Mouse (Mus musculus) stomach, postnatal 0 days (tissue): Measurements from ENCODE around the gene Chd3. TPM values are rescaled to one million over a fixed set of nuclear protein-coding genes. Genes with fewer than 3 reads are reported as not detected.

Experiments
- ATAC-seq: fragments of 200-750 bp; cut with Nextera tagmentation; 2 replicates; pipeline ENCODE4 v1.8.0; 2017; ENCODE audit not compliant: low FRiP score, low TSS enrichment
- DNase-seq: peaks from one replicate; pipeline ENCODE4 v3.0.0-alpha.2; 2016; ENCODE audit warnings: low spot score
- H3K27ac ChIP-seq: fragments of 300-500 bp; sonication (generic); replicated peaks from 2 replicates; pipeline ENCODE4 v1.5.1; 2014; ENCODE audit warnings: mild to moderate bottlenecking, control low read depth
- H3K27me3 ChIP-seq: fragments of 300-500 bp; sonication (generic); 2 replicates; pipeline ENCODE4 v1.6.1; 2014; ENCODE audit warnings: low read length; ENCODE audit not compliant: control insufficient read depth, insufficient read depth
- H3K36me3 ChIP-seq: fragments of 300-500 bp; sonication (generic); 2 replicates; pipeline ENCODE4 v1.6.1; 2014; ENCODE audit warnings: low read length, mixed read lengths; ENCODE audit not compliant: control insufficient read depth, insufficient read depth
- H3K4me1 ChIP-seq: fragments of 300-500 bp; sonication (generic); replicated peaks from 2 replicates; pipeline ENCODE4 v1.6.1; 2014; ENCODE audit warnings: antibody characterized with exemption; ENCODE audit not compliant: control insufficient read depth, insufficient read depth
- H3K4me2 ChIP-seq: fragments of 300-500 bp; sonication (generic); replicated peaks from 2 replicates; pipeline ENCODE4 v1.6.1; 2014; ENCODE audit warnings: low read depth, mild to moderate bottlenecking, control low read depth, moderate library complexity
- H3K4me3 ChIP-seq: fragments of 300-500 bp; sonication (generic); 2 replicates; pipeline ENCODE4 v1.5.1; 2014; ENCODE audit warnings: low read depth, low read length, control low read depth
- H3K9ac ChIP-seq: fragments of 300-500 bp; sonication (generic); 2 replicates; pipeline ENCODE4 v1.6.1; 2014; ENCODE audit warnings: mild to moderate bottlenecking, low read length, control low read depth, mixed read lengths
- H3K9me3 ChIP-seq: fragments of 300-500 bp; sonication (generic); 2 replicates; pipeline ENCODE4 v1.6.1; 2016; ENCODE audit warnings: low read length; ENCODE audit not compliant: control insufficient read depth
- CTCF ChIP-seq: IDR thresholded peaks from 2 replicates; pipeline ENCODE4 v1.5.1; 2016; ENCODE audit warnings: antibody characterized with exemption, low read depth, mild to moderate bottlenecking, moderate library complexity
- EP300 ChIP-seq: optimal IDR thresholded peaks from 2 replicates; pipeline ENCODE3; 2016; ENCODE audit warnings: antibody characterized with exemption
- WGBS: fragments of 180-500 bp; shearing (Covaris S2); extraction: QIAGEN DNeasy Blood & Tissue Kit; methylation state at CpG from one replicate; pipeline ENCODE4 v1.1.7; 2014; 5-methylcytosine and 5-hydroxymethylcytosine counted together
- polyA plus RNA-seq: library from polyadenylated mRNA; unstranded; fragments of >200 nt; fragmentation: Nextera tagmentation; extraction: Ambion mirVana; gene quantifications from 2 replicates; pipeline ENCODE4 v1.2.1, GENCODE M21; 2015

Chd3 gene
- polyA plus RNA-seq, 1 experiment from 2014 or later = 18.4 TPM

GRCm38 (mm10) chr11:69390400-69391034 lies 21.3 kb upstream of the Chd3 start:
- H3K4me3 ChIP-seq = no peak overlapping the region
- no peaks in the 10 kb centered on the region for H3K36me3 ChIP-seq
- H3K9me3 ChIP-seq = no peaks in the 10 kb centered on the region
- no peak for TF ChIP-seq EP300
- peak; percentile 84 for TF ChIP-seq CTCF
- H3K9ac ChIP-seq = no peak overlapping the region
- ATAC-seq (peak; percentile 19; the same call in 1 of the 2 replicates), DNase-seq (peak; percentile 64)
- H3K4me2 ChIP-seq = no peak overlapping the region; the same call in 1 of the 2 replicates
- H3K27ac ChIP-seq = no peak overlapping the region
- WGBS = 51% methylated on average over 10 of the region's 10 CpGs
- no peaks in the 10 kb centered on the region for H3K27me3 ChIP-seq
- H3K4me1 ChIP-seq = 0 out of 2 replicates have a peak, but pooled peaks cover 3% of the 10 kb centered on the region

GRCm38 (mm10) chr11:69389531-69390399 lies 20.6 kb upstream of the Chd3 start:
- DNase-seq = peak; percentile 33
- H3K27ac ChIP-seq = no peak overlapping the region

GRCm38 (mm10) chr11:69388680-69389079 lies 19.5 kb upstream of the Chd3 start:
- WGBS = 95% methylated on average over 4 of the region's 4 CpGs

More at GRCm38 (mm10) chr11:69389531-69390399, 20.6 kb upstream of the Chd3 start:
- Histone ChIP-seq H3K4me1 (0 out of 2 replicates have a peak, but pooled peaks cover 3% of the 10 kb centered on the region), H3K9ac (no peak overlapping the region), H3K27me3 (no peaks in the 10 kb centered on the region), H3K36me3 (no peaks in the 10 kb centered on the region), H3K4me3 (no peak overlapping the region), H3K9me3 (no peaks in the 10 kb centered on the region), H3K4me2 (no peak overlapping the region; the same call in 1 of the 2 replicates)
- WGBS = 45% methylated on average over 14 of the region's 14 CpGs
- TF ChIP-seq CTCF = no peak
- TF ChIP-seq EP300 = no peak
- peak; percentile 19 for ATAC-seq

DNA sequence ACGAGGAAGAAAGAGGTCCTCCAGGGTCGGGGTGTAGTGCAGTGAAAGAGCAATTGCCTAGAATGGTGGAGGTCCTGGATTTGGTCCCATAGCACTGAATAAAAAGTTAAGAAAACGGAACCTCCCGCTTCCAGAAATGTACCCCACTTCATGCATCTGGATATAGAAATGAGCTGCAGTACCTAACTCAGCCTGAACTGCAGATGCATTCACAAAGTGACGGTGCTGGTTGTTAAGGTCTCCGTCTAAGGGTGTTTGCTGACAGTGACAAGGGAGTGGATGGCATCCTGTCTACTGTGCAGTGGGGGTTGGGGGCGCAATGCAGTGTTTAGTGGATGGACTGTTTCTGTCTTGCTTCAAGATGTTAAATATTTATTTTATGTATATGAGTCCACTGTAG lies 17.6 kb upstream of the Chd3 start:
- no peaks in the 10 kb centered on the region for H3K9me3 ChIP-seq
- TF ChIP-seq CTCF (peak; percentile 33; the same call in 1 of the 2 replicates), EP300 (no peak)
- WGBS = 71% methylated on average over 7 of the region's 7 CpGs
- no peak overlapping the region for H3K4me3 ChIP-seq
- DNase-seq (no peak), ATAC-seq (no peak)
- H3K27me3 ChIP-seq = no peaks in the 10 kb centered on the region
- H3K4me2 ChIP-seq = no peak overlapping the region
- H3K9ac ChIP-seq = no peak overlapping the region
- no peaks in the 10 kb centered on the region for H3K36me3 ChIP-seq
- H3K4me1 ChIP-seq = no peaks in the 10 kb centered on the region
- H3K27ac ChIP-seq = no peak overlapping the region

More at GRCm38 (mm10) chr11:69388680-69389079, 19.5 kb upstream of the Chd3 start:
- Histone ChIP-seq H3K4me2 (no peak overlapping the region), H3K9ac (no peak overlapping the region), H3K27ac (no peak overlapping the region), H3K4me1 (no peaks in the 10 kb centered on the region), H3K36me3 (no peaks in the 10 kb centered on the region), H3K27me3 (no peaks in the 10 kb centered on the region), H3K9me3 (no peaks in the 10 kb centered on the region), H3K4me3 (no peak overlapping the region)
- TF ChIP-seq EP300 (no peak), CTCF (peak; percentile 14; the same call in 1 of the 2 replicates)
- ATAC-seq (no peak), DNase-seq (no peak)

GRCm38 (mm10) chr11:69384979-69385378 lies 15.8 kb upstream of the Chd3 start:
- H3K27me3 ChIP-seq = no peaks in the 10 kb centered on the region
- ATAC-seq (no peak), DNase-seq (no peak)
- H3K36me3 ChIP-seq = no peaks in the 10 kb centered on the region
- no peak overlapping the region for H3K4me2 ChIP-seq
- H3K9me3 ChIP-seq = no peaks in the 10 kb centered on the region
- no peak overlapping the region for H3K27ac ChIP-seq
- 82% methylated on average over 6 of the region's 6 CpGs for WGBS
- no peak overlapping the region for H3K4me3 ChIP-seq
- no peaks in the 10 kb centered on the region for H3K4me1 ChIP-seq
- no peak overlapping the region for H3K9ac ChIP-seq
- no peak for TF ChIP-seq EP300
- TF ChIP-seq CTCF = no peak
